Mouse (Mus musculus) ES-Bruce4 (cell line): ENCODE measurements at regions not wholly inside any gene's neighbourhood (a gene's known extent, or its start where the extent isn't known, plus 50 kb on each side); places are given as distances from the start of the nearest gene placed in this dataset.
"Not testable (repeated sequence)": the region's sequence is repeated elsewhere in the genome, so short reads cannot be mapped to it uniquely, and the experiment has no call there.

Experiments used
- H3K27ac ChIP-seq: 2 replicates; pipeline ENCODE4 v1.5.1; 2012; ENCODE audit warnings: low read length, inconsistent platforms; ENCODE audit not compliant: insufficient read depth
- H3K27me3 ChIP-seq: 2 replicates; pipeline ENCODE4 v1.6.1; 2012; ENCODE audit warnings: mild to moderate bottlenecking, low read length, inconsistent platforms; ENCODE audit not compliant: control insufficient read depth, poor library complexity, insufficient read depth, severe bottlenecking
- H3K36me3 ChIP-seq: 2 replicates; pipeline ENCODE4 v1.6.1; 2012; ENCODE audit warnings: inconsistent platforms, mild to moderate bottlenecking, low read length, moderate library complexity; ENCODE audit not compliant: control insufficient read depth, poor library complexity, insufficient read depth, severe bottlenecking
- H3K4me1 ChIP-seq: one replicate; pipeline ENCODE4 v1.8.1; 2011; ENCODE audit warnings: low read length; ENCODE audit not compliant: control insufficient read depth, insufficient read depth
- H3K4me3 ChIP-seq: 2 replicates; pipeline ENCODE4 v1.5.1; 2011; ENCODE audit warnings: low read depth, mild to moderate bottlenecking, low read length
- H3K9ac ChIP-seq: 2 replicates; pipeline ENCODE4 v1.6.1; 2012; ENCODE audit warnings: low read depth, mild to moderate bottlenecking, inconsistent platforms; ENCODE audit not compliant: poor library complexity, severe bottlenecking
- H3K9me3 ChIP-seq: replicated peaks from 2 replicates; pipeline ENCODE4 v1.6.1; 2012; ENCODE audit warnings: mild to moderate bottlenecking, low read length, inconsistent platforms; ENCODE audit not compliant: control insufficient read depth, poor library complexity, insufficient read depth, severe bottlenecking
- CTCF ChIP-seq: IDR thresholded peaks from one replicate; pipeline ENCODE4 v1.8.1; 2011; ENCODE audit warnings: low read depth, low read length
- EP300 ChIP-seq: IDR thresholded peaks from 2 replicates; pipeline ENCODE4 v1.6.1; 2011; ENCODE audit warnings: low read depth, low read length; ENCODE audit not compliant: insufficient read depth
- POLR2A ChIP-seq: IDR thresholded peaks from one replicate; pipeline ENCODE4 v1.8.1; 2011; ENCODE audit warnings: low read length; ENCODE audit not compliant: insufficient read depth

DNA sequence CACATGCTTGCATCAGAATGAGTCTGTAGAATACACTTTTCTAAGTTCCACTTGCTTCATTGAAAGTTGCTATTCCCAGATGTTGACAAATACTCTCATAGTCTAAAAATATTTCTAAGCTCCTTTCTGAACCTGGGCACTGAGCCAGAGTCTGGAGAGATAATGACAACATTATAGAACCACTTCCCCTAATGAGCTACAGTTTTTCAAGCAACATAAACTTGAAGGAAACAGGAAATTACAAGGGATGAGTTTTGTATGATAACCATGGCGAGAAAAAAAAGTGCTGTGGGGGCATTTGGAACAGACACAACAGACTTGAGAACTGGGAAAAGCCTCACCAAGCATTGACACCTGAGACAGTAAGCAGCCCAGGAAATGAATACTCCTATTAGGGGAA, 233.8 kb downstream of the Kctd12 start:
- Histone ChIP-seq H3K27ac (no peak overlapping the region), H3K27me3 (no peaks in the 10 kb centered on the region), H3K36me3 (no peaks in the 10 kb centered on the region), H3K4me1 (no peaks in the 10 kb centered on the region), H3K9me3 (no peaks in the 10 kb centered on the region), H3K9ac (no peak overlapping the region), H3K4me3 (no peak overlapping the region)
- TF ChIP-seq POLR2A (no peak), EP300 (no peak), CTCF (no peak)

GRCm38 (mm10) chr14:102742331-102742730, 240.1 kb downstream of the Kctd12 start:
- Histone ChIP-seq H3K27me3 (no peaks in the 10 kb centered on the region), H3K9me3 (no peaks in the 10 kb centered on the region), H3K36me3 (no peaks in the 10 kb centered on the region), H3K9ac (no peak overlapping the region), H3K4me1 (no peaks in the 10 kb centered on the region), H3K27ac (no peak overlapping the region), H3K4me3 (no peak overlapping the region)
- no peak for TF ChIP-seq EP300

GRCm38 (mm10) chr14:102736656-102737055, 245.8 kb downstream of the Kctd12 start:
- no peaks in the 10 kb centered on the region for H3K27me3 ChIP-seq
- no peak overlapping the region for H3K4me3 ChIP-seq
- no peaks in the 10 kb centered on the region for H3K4me1 ChIP-seq
- H3K36me3 ChIP-seq, result no peaks in the 10 kb centered on the region
- H3K27ac ChIP-seq, result no peak overlapping the region
- TF ChIP-seq CTCF (no peak), POLR2A (no peak), EP300 (no peak)
- no peak overlapping the region for H3K9ac ChIP-seq
- H3K9me3 ChIP-seq, result peaks cover 4% of the 10 kb centered on the region; the same call in 1 of the 2 replicates

GRCm38 (mm10) chr14:102733718-102734117, 248.7 kb downstream of the Kctd12 start:
- not testable (repeated sequence) for H3K27ac ChIP-seq, H3K4me3 ChIP-seq, H3K9ac ChIP-seq, H3K27me3 ChIP-seq, H3K4me1 ChIP-seq, H3K36me3 ChIP-seq, H3K9me3 ChIP-seq

DNA sequence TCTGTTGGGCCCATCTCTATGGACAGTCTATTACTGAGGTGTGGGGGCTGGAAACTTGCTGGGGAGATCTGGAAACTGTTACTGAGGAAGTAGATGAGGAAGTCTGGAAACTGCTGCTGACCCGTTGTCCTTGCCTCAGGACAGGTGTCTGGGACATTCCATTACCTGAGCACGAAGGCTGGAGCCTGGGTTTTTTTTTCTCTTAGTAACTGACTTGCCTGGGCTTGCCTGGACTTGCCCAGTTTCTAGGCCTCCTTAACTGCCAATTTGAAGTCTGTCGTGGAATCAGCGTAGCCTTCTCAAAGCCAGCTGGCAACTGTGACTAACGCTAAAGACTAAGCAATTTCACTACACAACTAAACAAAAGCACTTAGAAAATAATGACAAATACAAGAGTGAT, 250.7 kb downstream of the Kctd12 start:
- Histone ChIP-seq H3K9ac (no peak overlapping the region), H3K4me1 (no peaks in the 10 kb centered on the region), H3K27ac (peak overlapping the region; percentile 63), H3K4me3 (no peak overlapping the region), H3K27me3 (no peaks in the 10 kb centered on the region), H3K9me3 (peaks cover 6% of the 10 kb centered on the region; the same call in 1 of the 2 replicates), H3K36me3 (no peaks in the 10 kb centered on the region)
- TF ChIP-seq CTCF (no peak), EP300 (no peak), POLR2A (no peak)

- H3K9me3 ChIP-seq, result no peaks in the 10 kb centered on the region
- no peak for TF ChIP-seq EP300
- H3K36me3 ChIP-seq, result no peaks in the 10 kb centered on the region
- no peaks in the 10 kb centered on the region for H3K27me3 ChIP-seq
- no peaks in the 10 kb centered on the region for H3K4me1 ChIP-seq
- no peak overlapping the region for H3K9ac ChIP-seq
- no peak overlapping the region for H3K4me3 ChIP-seq
- no peak overlapping the region for H3K27ac ChIP-seq
Measured at GRCm38 (mm10) chr14:102722633-102723032, 259.8 kb downstream of the Kctd12 start.

- Histone ChIP-seq H3K27me3 (no peaks in the 10 kb centered on the region), H3K36me3 (no peaks in the 10 kb centered on the region), H3K27ac (no peak overlapping the region), H3K4me3 (no peak overlapping the region), H3K9me3 (no peaks in the 10 kb centered on the region), H3K4me1 (no peaks in the 10 kb centered on the region), H3K9ac (no peak overlapping the region)
- TF ChIP-seq CTCF (no peak), POLR2A (no peak), EP300 (no peak)
Measured at GRCm38 (mm10) chr14:102718558-102718957, 263.9 kb downstream of the Kctd12 start.
